Mouse (Mus musculus) C2C12 (cell line): Measurements from ENCODE around the gene Gar1.

ENCODE experiments used
- CEBPB ChIP-seq: IDR thresholded peaks from one replicate; pipeline ENCODE4 v1.6.1; 2011; ENCODE audit warnings: low read depth, mild to moderate bottlenecking, control low read depth, moderate library complexity
- CTCF ChIP-seq: IDR thresholded peaks from one replicate; pipeline ENCODE4 v1.5.1; 2011; ENCODE audit not compliant: control insufficient read depth, insufficient read depth, insufficient read length
- MYOD1 ChIP-seq: IDR thresholded peaks from one replicate; pipeline ENCODE4 v1.6.1; 2011; ENCODE audit warnings: low read depth; ENCODE audit not compliant: control insufficient read depth, insufficient read length
- MYOG ChIP-seq: IDR thresholded peaks from one replicate; pipeline ENCODE4 v1.6.1; 2011; ENCODE audit not compliant: control insufficient read depth, insufficient read length; ENCODE audit errors: extremely low read depth
- USF1 ChIP-seq: IDR thresholded peaks from one replicate; pipeline ENCODE4 v1.6.1; 2011; ENCODE audit warnings: low read depth, mild to moderate bottlenecking, control low read depth, moderate library complexity

- TF ChIP-seq CTCF (no peak), MYOG (no peak), CEBPB (no peak), USF1 (no peak), MYOD1 (no peak)
Measured at GRCm38 (mm10) chr3:129798551-129798950, 32.6 kb downstream of the Gar1 start.
